Mouse (Mus musculus) MEL (cell line): ENCODE data around the gene Asb17. TPM values are rescaled to one million over a fixed set of nuclear protein-coding genes. Genes with fewer than 3 reads are reported as not detected.

Source experiments
- DNase-seq: peaks from one replicate; pipeline ENCODE4 v3.0.0; 2011; ENCODE audit warnings: low read depth, low spot score
- H3K27ac ChIP-seq: 2 replicates; pipeline ENCODE4 v1.5.1; 2012; ENCODE audit warnings: low read depth, mild to moderate bottlenecking, control low read depth, low read length, moderate library complexity; ENCODE audit not compliant: control insufficient read depth
- H3K27me3 ChIP-seq, 2 experiments: fragments of 150-350 bp in 1 of 2; sonication (generic) in 1 of 2; 2 replicates each; pipeline ENCODE4 v1.6.1; 2012; ENCODE audit warnings: low read length in 2 of 2, mild to moderate bottlenecking in 2 of 2, improper control_type of control experiment in 1 of 2, moderate library complexity in 1 of 2; ENCODE audit not compliant: insufficient read depth in 2 of 2, control insufficient read depth in 1 of 2
- H3K36me3 ChIP-seq, 2 experiments: 2 replicates each; pipeline ENCODE4 v1.6.1; 2012 to 2014; ENCODE audit warnings: low read length in 2 of 2, improper control_type of control experiment in 1 of 2, inconsistent platforms in 1 of 2, mild to moderate bottlenecking in 1 of 2; ENCODE audit not compliant: insufficient read depth in 2 of 2, control insufficient read depth in 1 of 2
- H3K4me1 ChIP-seq, 2 experiments: fragments of 150-350 bp in 1 of 2; sonication (generic) in 1 of 2; 2 replicates each; pipeline ENCODE4 v1.6.1; 2012; ENCODE audit warnings: low read length in 2 of 2, improper control_type of control experiment in 1 of 2, mild to moderate bottlenecking in 1 of 2; ENCODE audit not compliant: insufficient read depth in 2 of 2, control insufficient read depth in 1 of 2
- H3K4me3 ChIP-seq, 2 experiments: fragments of 150-350 bp in 1 of 2; sonication (generic) in 1 of 2; 2 replicates each; pipeline ENCODE4 v1.5.1; 2012; ENCODE audit warnings: low read depth in 2 of 2, low read length in 2 of 2, mild to moderate bottlenecking in 2 of 2, moderate library complexity in 2 of 2, control low read depth in 1 of 2, improper control_type of control experiment in 1 of 2; ENCODE audit not compliant: control insufficient read depth in 1 of 2, insufficient read depth in 1 of 2
- H3K79me2 ChIP-seq: 2 replicates; pipeline ENCODE4 v1.6.1; 2012; ENCODE audit warnings: mild to moderate bottlenecking, low read length, moderate library complexity; ENCODE audit not compliant: control insufficient read depth, poor library complexity, insufficient read depth
- H3K9ac ChIP-seq: 2 replicates; pipeline ENCODE4 v1.6.1; 2012; ENCODE audit warnings: low read depth, mild to moderate bottlenecking, control low read depth, low read length, moderate library complexity; ENCODE audit not compliant: control insufficient read depth, poor library complexity, severe bottlenecking
- H3K9me3 ChIP-seq: fragments of 150-350 bp; sonication (generic); replicated peaks from 2 replicates; pipeline ENCODE4 v1.6.1; 2012; ENCODE audit warnings: mild to moderate bottlenecking, low read length, improper control_type of control experiment, moderate library complexity; ENCODE audit not compliant: insufficient read depth
- CTCF ChIP-seq, 3 experiments: IDR thresholded peaks in 2 of 3; conservative IDR thresholded peaks in 1 of 3; 2 replicates each; pipeline ENCODE4 v1.5.1; 2011 to 2012; ENCODE audit warnings: low read length in 3 of 3, low read depth in 2 of 3, mild to moderate bottlenecking in 2 of 3, improper control_type of control experiment in 1 of 3, inconsistent platforms in 1 of 3, mixed read lengths in 1 of 3, moderate library complexity in 1 of 3; ENCODE audit not compliant: control insufficient read depth in 1 of 3, insufficient read depth in 1 of 3, poor library complexity in 1 of 3, severe bottlenecking in 1 of 3
- ETS1 ChIP-seq: IDR thresholded peaks from 2 replicates; pipeline ENCODE4 v1.6.1; 2012; ENCODE audit warnings: low read depth, mild to moderate bottlenecking, inconsistent platforms, low read length, improper control_type of control experiment, moderate library complexity
- GATA1 ChIP-seq: IDR thresholded peaks from 2 replicates; pipeline ENCODE4 v1.6.1; 2011; ENCODE audit warnings: low read depth, low read length, improper control_type of control experiment
- JUND ChIP-seq: IDR thresholded peaks from 2 replicates; pipeline ENCODE4 v1.6.1; 2011; ENCODE audit warnings: low read depth, mild to moderate bottlenecking, improper control_type of control experiment, low read length
- MAFK ChIP-seq: IDR thresholded peaks from 2 replicates; pipeline ENCODE4 v1.6.1; 2011; ENCODE audit warnings: low read depth, mild to moderate bottlenecking, low read length, improper control_type of control experiment, borderline replicate concordance
- MYB ChIP-seq: IDR thresholded peaks from 2 replicates; pipeline ENCODE4 v1.6.1; 2011; ENCODE audit warnings: mild to moderate bottlenecking, low read depth, low read length, improper control_type of control experiment
- POLR2AphosphoS5 ChIP-seq: IDR thresholded peaks from 2 replicates; pipeline ENCODE4 v1.6.1; 2012; ENCODE audit warnings: low read depth, borderline replicate concordance, mild to moderate bottlenecking, inconsistent platforms, low read length, moderate library complexity, mixed read lengths
- SMC3 ChIP-seq: IDR thresholded peaks from 2 replicates; pipeline ENCODE4 v1.6.1; 2011; ENCODE audit warnings: low read depth, low read length, improper control_type of control experiment
- TAL1 ChIP-seq: IDR thresholded peaks from 2 replicates; pipeline ENCODE4 v1.6.1; 2012; ENCODE audit warnings: mild to moderate bottlenecking, inconsistent platforms, low read length, moderate library complexity, mixed read lengths
- UBTF ChIP-seq: IDR thresholded peaks from 2 replicates; pipeline ENCODE4 v1.6.1; 2012; ENCODE audit warnings: low read depth, mild to moderate bottlenecking, inconsistent platforms, low read length, improper control_type of control experiment, moderate library complexity, borderline replicate concordance; ENCODE audit not compliant: insufficient read depth
- USF2 ChIP-seq, 2 experiments: IDR thresholded peaks; 2 replicates each; pipeline ENCODE4 v1.6.1; 2011 to 2012; ENCODE audit warnings: improper control_type of control experiment in 2 of 2, low read length in 2 of 2, borderline replicate concordance in 1 of 2, inconsistent platforms in 1 of 2, low read depth in 1 of 2, mild to moderate bottlenecking in 1 of 2; ENCODE audit not compliant: insufficient read depth in 1 of 2
- ZKSCAN1 ChIP-seq: IDR thresholded peaks from 2 replicates; pipeline ENCODE4 v1.6.1; 2012; ENCODE audit warnings: low read depth, mild to moderate bottlenecking, inconsistent platforms, low read length, improper control_type of control experiment, moderate library complexity
- polyA plus RNA-seq, 2 experiments: library from polyadenylated mRNA; stranded (reverse) in 1 of 2; unstranded in 1 of 2; fragments of >175 nt in 1 of 2; fragments of >200 nt in 1 of 2; gene quantifications; 2 replicates each; pipeline versions ENCODE4 v1.2.1 to v1.2.4; 2012; ENCODE audit warnings: low replicate concordance in 2 of 2, low read depth in 1 of 2; ENCODE audit not compliant: insufficient read length in 2 of 2, insufficient read depth in 1 of 2, missing spikeins in 1 of 2
- total RNA-seq: library from RNA; depleted of rRNA; stranded (reverse); fragments of 300-350 nt; gene quantifications from 2 replicates; pipeline ENCODE4 v1.2.3, GENCODE M21; 2012

The Asb17 gene
- total and polyA plus RNA-seq, 3 experiments, result 5.7 to 9.7 TPM; not detected in 1

DNA sequence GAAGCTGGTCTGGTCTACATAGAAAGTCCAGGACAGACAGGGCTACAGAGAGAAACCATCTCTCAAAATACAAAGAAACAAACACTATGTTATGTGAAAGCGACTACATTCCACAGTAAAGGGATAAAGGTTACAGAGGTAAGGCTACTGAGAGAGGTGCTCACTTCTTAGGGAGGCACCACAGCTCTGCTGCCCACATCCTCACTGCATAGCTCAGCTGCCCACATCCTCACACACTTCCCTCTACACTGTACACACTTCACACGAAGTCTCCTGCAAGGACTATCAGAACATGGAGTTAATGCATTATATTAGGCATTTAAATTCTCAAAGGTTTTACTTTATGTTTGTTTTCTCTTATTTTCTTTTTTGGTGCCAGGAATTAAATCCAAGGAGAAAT, 19.8 kb downstream of the Asb17 start:
- TF ChIP-seq USF2 (IDR thresholded peaks at IDR 0.05; ENCODE audit: borderline replicate concordance in 1 of 2, insufficient read depth in 1 of 2, low read depth in 1 of 2, low read length in 2 of 2) (no peak), TAL1 (no peak), ZKSCAN1 (no peak)
- TF ChIP-seq, all 39 proteins: peak for 0
- Histone ChIP-seq H3K4me1 (peaks cover 0 to 2% of the 10 kb centered on the region in 2 experiments; a peak in 1 of 4 replicates), H3K27ac (no peak overlapping the region), H3K9ac (no peak overlapping the region), H3K4me3 (no peak overlapping the region), H3K79me2 (no peaks in the 10 kb centered on the region), H3K27me3 (no peaks in the 10 kb centered on the region), H3K36me3 (no peaks in the 10 kb centered on the region; a peak in 1 of 4 replicates), H3K9me3 (no peaks in the 10 kb centered on the region)
- DNase-seq, result no peak

GRCm38 (mm10) chr3:153864636-153865429, 20.8 kb downstream of the Asb17 start:
- Histone ChIP-seq H3K79me2 (no peaks in the 10 kb centered on the region), H3K36me3 (no peaks in the 10 kb centered on the region; a peak in 1 of 4 replicates), H3K9me3 (no peaks in the 10 kb centered on the region), H3K4me1 (peaks cover 0 to 2% of the 10 kb centered on the region in 2 experiments; a peak in 1 of 4 replicates), H3K27ac (no peak overlapping the region), H3K9ac (no peak overlapping the region), H3K27me3 (no peaks in the 10 kb centered on the region), H3K4me3 (no peak overlapping the region)
- peak; percentile 21 for DNase-seq
- no peak for TF ChIP-seq USF2 (IDR thresholded peaks at IDR 0.05; ENCODE audit: borderline replicate concordance in 1 of 2, insufficient read depth in 1 of 2, low read depth in 1 of 2, low read length in 2 of 2)
- peak in 2 of 3 experiments; percentile 14 to 35; a peak in 3 of 6 replicates for TF ChIP-seq CTCF (IDR thresholded peaks at IDR 0.05 in 2 of 3, conservative IDR thresholded peaks at IDR 0.05 in 1 of 3; ENCODE audit: control insufficient read depth in 1 of 3, insufficient read depth in 1 of 3, low read depth in 2 of 3, low read length in 3 of 3, poor library complexity in 1 of 3, severe bottlenecking in 1 of 3)
- no peak for TF ChIP-seq MAFK
- no peak for TF ChIP-seq JUND
- TF ChIP-seq SMC3, result peak; percentile 21; the same call in 1 of the 2 replicates
- TF ChIP-seq GATA1, result no peak
- TF ChIP-seq ETS1, result no peak
- TF ChIP-seq ZKSCAN1, result no peak
- no peak for TF ChIP-seq UBTF
- no peak for TF ChIP-seq MYB
- no peak for TF ChIP-seq POLR2AphosphoS5
